Mouse (Mus musculus) limb, embryonic 15.5 days (tissue): Measurements from ENCODE around the gene Rad54l. TPM values are rescaled to one million over a fixed set of nuclear protein-coding genes. Genes with fewer than 3 reads are reported as not detected.

ENCODE experiments used
- ATAC-seq: fragments of 200-750 bp; cut with Nextera tagmentation; 2 replicates; pipeline ENCODE4 v1.8.0; 2017; ENCODE audit warnings: low read depth, moderate TSS enrichment; ENCODE audit not compliant: insufficient number of reproducible peaks, low FRiP score, low TSS enrichment
- H3K27ac ChIP-seq: fragments of 300-500 bp; sonication (generic); 2 replicates; pipeline ENCODE4 v1.5.1; 2015; ENCODE audit warnings: moderate library complexity, mild to moderate bottlenecking, inconsistent platforms
- H3K27me3 ChIP-seq: fragments of 300-500 bp; sonication (generic); 2 replicates; pipeline ENCODE4 v1.6.1; 2015; ENCODE audit warnings: inconsistent platforms
- H3K36me3 ChIP-seq: fragments of 300-500 bp; sonication (generic); 2 replicates; pipeline ENCODE4 v1.6.1; 2015; ENCODE audit warnings: inconsistent platforms
- H3K4me1 ChIP-seq: fragments of 300-500 bp; sonication (generic); 2 replicates; pipeline ENCODE4 v1.6.1; 2015; ENCODE audit warnings: inconsistent platforms
- H3K4me2 ChIP-seq: fragments of 300-500 bp; sonication (generic); 2 replicates; pipeline ENCODE4 v1.6.1; 2015; ENCODE audit warnings: mild to moderate bottlenecking, inconsistent platforms
- H3K4me3 ChIP-seq: fragments of 300-500 bp; sonication (generic); 2 replicates; pipeline ENCODE4 v1.5.1; 2015; ENCODE audit warnings: mild to moderate bottlenecking, inconsistent platforms
- H3K9ac ChIP-seq: fragments of 300-500 bp; sonication (generic); 2 replicates; pipeline ENCODE4 v1.6.1; 2015; ENCODE audit warnings: inconsistent platforms
- H3K9me3 ChIP-seq: fragments of 300-500 bp; sonication (generic); 2 replicates; pipeline ENCODE4 v1.6.1; 2016; ENCODE audit warnings: inconsistent platforms
- WGBS: fragments of 180-500 bp; shearing (Covaris S2); methylation state at CpG from one replicate; pipeline ENCODE4 v1.1.7; 2015; 5-methylcytosine and 5-hydroxymethylcytosine counted together
- polyA plus RNA-seq: library from polyadenylated mRNA; unstranded; fragments of >200 nt; fragmentation: Nextera tagmentation; extraction: Ambion mirVana; gene quantifications from 2 replicates; pipeline ENCODE4 v1.2.1, GENCODE M21; 2015

Rad54l gene
- polyA plus RNA-seq, 1 experiment from 2014 or later = 23.1 TPM

DNA sequence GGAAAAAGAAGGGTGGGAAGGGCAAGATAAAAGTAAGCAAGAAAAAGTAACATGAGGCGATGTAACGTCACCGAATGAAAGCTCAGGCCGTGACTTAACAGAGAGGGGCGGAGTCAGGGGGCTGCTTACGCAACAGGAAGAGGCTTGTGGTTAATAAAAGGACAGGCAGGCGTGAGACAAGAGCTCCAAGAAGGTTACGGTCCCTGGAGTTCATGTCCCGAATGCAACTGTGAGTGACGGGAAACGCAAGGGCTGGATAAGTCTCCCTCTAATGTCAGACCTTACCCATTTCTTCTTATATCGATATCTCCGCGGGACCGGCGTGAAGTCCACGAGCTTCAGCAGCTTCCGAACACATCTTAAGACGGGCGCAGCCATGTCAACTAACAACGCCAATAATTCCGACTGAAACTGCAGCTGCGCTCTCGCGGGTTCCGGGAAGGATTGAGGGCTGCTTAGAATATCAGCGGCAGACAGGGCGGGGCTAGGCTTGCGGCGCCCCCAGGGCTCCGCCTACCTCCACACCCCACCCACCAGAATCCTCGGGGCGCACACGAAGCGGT is 70.0 kb downstream of the Rad54l start, which contains the start of gene Nsun4:
Gene Nsun4 (minus strand): TSS at position 478 of the 563 bp plus-strand sequence.
- Histone ChIP-seq H3K4me1 (peaks cover 12% of the 10 kb centered on the region), H3K36me3 (0 out of 2 replicates have a peak, but pooled peaks cover 2% of the 10 kb centered on the region), H3K9me3 (no peaks in the 10 kb centered on the region), H3K27ac (peak within 1 kb of the TSS; percentile 95), H3K4me2 (peak within 1 kb of the TSS; percentile 83), H3K27me3 (no peaks in the 10 kb centered on the region), H3K9ac (peak within 1 kb of the TSS; percentile 56), H3K4me3 (peak within 1 kb of the TSS; percentile 65)
- peak; percentile 95 for ATAC-seq
- WGBS = under 1% methylated on average over 35 of the region's 35 CpGs

DNA sequence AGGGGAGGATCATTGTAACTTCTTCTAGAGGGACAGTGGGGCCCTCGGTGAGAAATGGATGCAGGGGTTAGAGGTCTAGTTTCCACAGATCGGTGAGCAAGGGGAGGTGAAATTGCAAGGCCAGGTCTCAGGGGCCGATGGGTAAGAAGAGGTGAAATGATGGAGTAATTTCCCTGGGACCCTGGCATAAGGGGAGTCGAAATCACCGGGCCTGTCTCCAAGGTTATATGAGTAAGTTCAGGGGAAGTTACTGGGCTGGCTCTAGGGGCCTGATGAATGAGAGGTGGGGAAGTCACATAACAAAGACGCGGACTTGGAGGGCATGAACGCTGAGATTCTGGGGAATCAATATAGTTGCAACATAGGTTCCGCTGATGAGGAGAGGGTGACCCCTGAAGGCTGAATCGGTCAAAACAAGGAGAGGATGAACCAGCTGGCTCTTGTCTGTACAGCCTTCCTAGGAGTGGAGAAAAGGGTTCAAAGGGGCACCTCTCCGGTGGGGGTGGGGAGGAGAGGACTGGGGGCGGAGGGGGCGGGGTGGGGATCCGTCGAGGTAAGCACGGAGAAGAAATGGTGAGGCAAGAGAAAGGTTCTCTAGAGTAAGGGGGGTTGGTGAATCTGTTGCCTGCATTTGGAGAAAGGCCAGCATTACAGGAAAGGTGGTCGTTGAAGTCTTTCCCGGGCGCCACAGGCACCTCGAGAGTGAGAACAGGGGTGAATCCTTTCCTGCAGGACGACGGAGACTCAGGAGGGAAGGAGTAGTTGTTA is 70.8 kb downstream of the Rad54l start:
- ATAC-seq = no peak

DNA sequence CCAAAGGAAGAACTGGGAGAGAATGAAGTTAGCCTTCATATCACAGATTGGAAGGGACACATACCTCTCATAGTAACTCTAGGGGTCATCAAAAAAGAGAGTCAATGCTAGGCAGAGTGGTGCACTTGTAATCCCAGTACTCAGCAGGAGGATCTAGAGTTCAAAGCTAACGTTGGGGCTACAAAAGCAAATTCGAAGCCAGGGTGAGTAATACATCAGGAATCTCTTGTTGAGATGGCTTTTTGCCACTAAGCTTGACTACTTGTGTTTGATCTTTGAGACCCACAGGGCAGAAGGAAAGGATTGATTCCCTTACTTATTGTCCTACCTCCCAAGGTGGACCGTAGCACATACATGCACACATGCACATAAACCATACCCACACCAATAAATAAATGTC is 74.3 kb downstream of the Rad54l start:
- Histone ChIP-seq H3K9ac (no peak overlapping the region), H3K4me2 (no peak overlapping the region), H3K36me3 (0 out of 2 replicates have a peak, but pooled peaks cover 9% of the 10 kb centered on the region), H3K4me3 (no peak overlapping the region), H3K27ac (no peak overlapping the region), H3K9me3 (no peaks in the 10 kb centered on the region), H3K4me1 (peaks cover 12% of the 10 kb centered on the region), H3K27me3 (no peaks in the 10 kb centered on the region)
- ATAC-seq = no peak
- 71% methylated on average over 3 of the region's 3 CpGs for WGBS

More for the DNA sequence above, 70.8 kb downstream of the Rad54l start:
- 9% methylated on average over 22 of the region's 22 CpGs for WGBS
- peak overlapping the region; percentile 95 for H3K27ac ChIP-seq
- no peaks in the 10 kb centered on the region for H3K27me3 ChIP-seq
- peak overlapping the region; percentile 83 for H3K4me2 ChIP-seq
- H3K4me3 ChIP-seq = peak overlapping the region; percentile 65
- no peaks in the 10 kb centered on the region for H3K9me3 ChIP-seq
- peak overlapping the region; percentile 56 for H3K9ac ChIP-seq
- 0 out of 2 replicates have a peak, but pooled peaks cover 7% of the 10 kb centered on the region for H3K36me3 ChIP-seq
- H3K4me1 ChIP-seq = peaks cover 12% of the 10 kb centered on the region

DNA sequence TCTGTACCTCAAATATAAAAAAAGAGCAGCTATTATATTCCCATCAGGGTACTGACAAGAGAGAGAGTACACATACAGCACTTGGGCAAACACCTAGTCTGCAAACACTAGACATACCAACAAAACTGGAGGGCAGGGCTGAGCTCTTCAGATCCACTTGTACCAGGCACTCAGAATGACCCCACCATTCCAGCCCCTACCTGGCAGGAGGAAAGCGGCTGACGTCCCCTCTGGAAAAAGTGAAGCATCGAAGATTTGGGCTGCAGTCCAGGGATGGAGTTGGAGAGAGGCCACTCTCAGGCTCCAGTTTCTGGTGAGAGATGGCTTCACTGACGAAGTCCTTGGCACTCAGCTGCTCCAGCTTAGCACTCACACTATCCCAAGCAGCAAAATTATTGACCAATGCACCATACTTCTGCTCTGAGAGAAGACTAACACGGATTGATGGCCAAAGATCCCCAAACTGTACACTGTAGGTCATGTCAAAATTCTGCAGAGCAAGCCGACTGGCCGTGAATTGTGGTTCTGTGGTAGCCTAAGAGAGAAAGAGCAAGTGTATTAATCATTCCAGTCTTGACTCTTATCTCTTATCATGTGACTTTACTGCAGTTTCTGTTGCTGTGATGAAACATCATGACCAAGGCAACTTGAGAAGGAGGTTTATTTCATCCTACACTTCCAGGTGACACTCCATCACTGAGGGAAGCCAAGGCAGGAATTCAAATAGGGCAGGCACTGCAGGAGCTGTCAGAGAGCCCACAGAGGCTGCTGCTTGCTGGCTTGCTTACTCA is 75.2 kb downstream of the Rad54l start:
- Histone ChIP-seq H3K4me1 (peaks cover 10% of the 10 kb centered on the region), H3K4me2 (no peak overlapping the region), H3K27ac (no peak overlapping the region), H3K36me3 (peaks cover 12% of the 10 kb centered on the region; the same call in 1 of the 2 replicates), H3K9me3 (no peaks in the 10 kb centered on the region), H3K27me3 (no peaks in the 10 kb centered on the region), H3K4me3 (no peak overlapping the region), H3K9ac (no peak overlapping the region)
- 72% methylated on average over 7 of the region's 7 CpGs for WGBS
- no peak for ATAC-seq

DNA sequence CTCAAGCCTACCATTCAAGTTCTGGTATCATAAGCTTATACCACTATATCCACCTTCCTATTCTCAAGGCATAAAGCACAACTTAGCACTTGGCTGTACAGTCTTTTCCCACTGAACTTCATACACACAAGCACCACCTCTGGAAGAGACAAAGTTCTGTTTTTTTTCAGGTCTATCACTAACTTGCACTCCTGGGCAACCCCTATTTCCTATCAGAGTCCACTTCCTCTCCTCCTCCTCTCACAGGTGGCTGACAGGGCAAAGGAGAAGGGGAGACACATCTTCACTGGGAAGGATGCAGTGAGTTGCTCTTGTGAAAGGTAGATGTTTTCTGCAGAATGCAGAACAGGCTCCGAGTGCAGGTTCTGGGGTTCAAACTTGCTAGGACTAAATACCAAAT is 75.8 kb downstream of the Rad54l start:
- H3K9me3 ChIP-seq = no peaks in the 10 kb centered on the region
- H3K4me1 ChIP-seq = peaks cover 5% of the 10 kb centered on the region
- H3K4me2 ChIP-seq = no peak overlapping the region
- ATAC-seq = no peak
- no peak overlapping the region for H3K9ac ChIP-seq
- no peak overlapping the region for H3K27ac ChIP-seq
- peaks cover 16% of the 10 kb centered on the region for H3K36me3 ChIP-seq
- WGBS = 95% methylated on average over 1 of the region's 1 CpGs
- H3K4me3 ChIP-seq = no peak overlapping the region
- H3K27me3 ChIP-seq = no peaks in the 10 kb centered on the region

DNA sequence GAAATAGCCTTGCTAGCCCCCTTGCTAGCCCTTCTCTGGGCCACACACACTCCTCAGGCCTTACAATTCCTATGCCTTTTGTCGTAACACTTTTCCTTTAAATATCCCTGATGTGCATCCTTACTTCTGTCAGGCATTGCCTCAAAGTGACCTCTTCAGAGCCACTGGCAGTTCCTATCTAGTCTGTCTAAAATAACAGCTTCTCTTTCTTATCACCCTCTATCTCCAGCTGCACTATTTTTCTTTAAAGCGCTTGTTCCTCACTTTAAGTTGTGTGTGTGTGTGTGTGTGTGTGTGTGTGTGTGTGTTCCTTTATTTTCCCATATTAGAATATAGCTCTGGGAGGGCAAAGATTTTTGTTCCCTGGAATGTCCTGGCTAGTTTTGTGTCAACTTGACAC is 76.9 kb downstream of the Rad54l start:
- Histone ChIP-seq H3K36me3 (peaks cover 25% of the 10 kb centered on the region), H3K4me1 (no peaks in the 10 kb centered on the region), H3K4me2 (no peak overlapping the region), H3K27ac (no peak overlapping the region), H3K4me3 (no peak overlapping the region), H3K9ac (no peak overlapping the region), H3K9me3 (no peaks in the 10 kb centered on the region), H3K27me3 (no peaks in the 10 kb centered on the region)
- 99% methylated on average over 2 of the region's 2 CpGs for WGBS
- no peak for ATAC-seq

Other genes starting within 250 kb of the Rad54l start
- not detected in 2 replicates for gene Kncn, start 239.3 kb downstream of the Rad54l start, polyA plus RNA-seq
- not detected in 2 replicates for gene 6430628N08Rik, start 233.0 kb downstream of the Rad54l start, polyA plus RNA-seq
- gene Dmbx1, start 183.8 kb downstream of the Rad54l start, polyA plus RNA-seq = 0.04 TPM in 1 of 2 replicates, not detected in the other
- gene Faah, start 105.8 kb downstream of the Rad54l start, polyA plus RNA-seq = 3.6 and 5.1 TPM in 2 replicates
- gene Nsun4, start 69.8 kb downstream of the Rad54l start, polyA plus RNA-seq = 16.1 and 20.4 TPM in 2 replicates
- 456 and 471 TPM in 2 replicates for gene Uqcrh, start 48.6 kb downstream of the Rad54l start, polyA plus RNA-seq
- gene Lrrc41, start 48.4 kb downstream of the Rad54l start, polyA plus RNA-seq = 78.4 and 81.8 TPM in 2 replicates
- gene Pomgnt1, start 150 bp upstream of the Rad54l start, polyA plus RNA-seq = 56.6 and 59.7 TPM in 2 replicates
- gene Lurap1, start 27.6 kb upstream of the Rad54l start, polyA plus RNA-seq = 2.5 and 2.8 TPM in 2 replicates
- gene Tspan1, start 43.9 kb upstream of the Rad54l start, polyA plus RNA-seq = 0.12 TPM in 1 of 2 replicates, not detected in the other
- not detected in 2 replicates for gene 1700042G07Rik, start 49.7 kb upstream of the Rad54l start, polyA plus RNA-seq
- not detected in 2 replicates for gene Gm49337, start 49.7 kb upstream of the Rad54l start, polyA plus RNA-seq
- 10.2 and 11.8 TPM in 2 replicates for gene Pik3r3, start 97.9 kb upstream of the Rad54l start, polyA plus RNA-seq